Mouse (Mus musculus) cortical plate, adult 2 months (tissue): ENCODE data around the gene Ptdss2. TPM values are rescaled to one million over a fixed set of nuclear protein-coding genes. Genes with fewer than 3 reads are reported as not detected.

ENCODE experiments used
- H3K27ac ChIP-seq: fragments of 200-500 bp; 2 replicates; pipeline ENCODE4 v1.5.1; 2012; ENCODE audit warnings: low read length, control low read depth, inconsistent platforms; ENCODE audit not compliant: insufficient read depth
- H3K4me1 ChIP-seq: fragments of 200-500 bp; 2 replicates; pipeline ENCODE4 v1.6.1; 2011; ENCODE audit warnings: low read length; ENCODE audit not compliant: control insufficient read depth, insufficient read depth
- H3K4me3 ChIP-seq: fragments of 200-500 bp; 2 replicates; pipeline ENCODE4 v1.5.1; 2011; ENCODE audit warnings: mild to moderate bottlenecking, low read length, control low read depth; ENCODE audit not compliant: insufficient read depth
- CTCF ChIP-seq: fragments of 200-500 bp; IDR thresholded peaks from 2 replicates; pipeline ENCODE4 v1.5.1; 2011; ENCODE audit warnings: mild to moderate bottlenecking, control low read depth, low read length; ENCODE audit not compliant: insufficient read depth; ENCODE audit errors: extremely low read depth
- POLR2A ChIP-seq: fragments of 200-500 bp; IDR thresholded peaks from 2 replicates; pipeline ENCODE4 v1.6.1; 2011; ENCODE audit warnings: mild to moderate bottlenecking, low read length, control low read depth; ENCODE audit not compliant: insufficient read depth; ENCODE audit errors: extremely low read depth
- polyA plus RNA-seq: library from polyadenylated mRNA; depleted of rRNA; stranded (reverse); fragments of >200 nt; gene quantifications from 2 replicates; pipeline ENCODE4 v1.2.3, GENCODE M21; 2012

Gene Ptdss2
- polyA plus RNA-seq, 1 experiment = 58.9 TPM

GRCm38 (mm10) chr7:141143861-141144260 lies 21.7 kb downstream of the Ptdss2 start:
- no peak overlapping the region for H3K27ac ChIP-seq
- no peak overlapping the region for H3K4me3 ChIP-seq
- H3K4me1 ChIP-seq = 0 out of 2 replicates have a peak, but pooled peaks cover 1% of the 10 kb centered on the region
- TF ChIP-seq POLR2A (no peak), CTCF (no peak)

GRCm38 (mm10) chr7:141144650-141145049 lies 22.5 kb downstream of the Ptdss2 start:
- Histone ChIP-seq H3K4me3 (no peak overlapping the region), H3K27ac (no peak overlapping the region), H3K4me1 (0 out of 2 replicates have a peak, but pooled peaks cover 1% of the 10 kb centered on the region)
- TF ChIP-seq CTCF (no peak), POLR2A (no peak)

- Histone ChIP-seq H3K4me1 (0 out of 2 replicates have a peak, but pooled peaks cover 1% of the 10 kb centered on the region), H3K27ac (no peak overlapping the region), H3K4me3 (no peak overlapping the region)
- TF ChIP-seq POLR2A (no peak), CTCF (no peak)
Measured at GRCm38 (mm10) chr7:141145403-141145802, 23.2 kb downstream of the Ptdss2 start.

GRCm38 (mm10) chr7:141146043-141146595 lies 23.9 kb downstream of the Ptdss2 start:
- Histone ChIP-seq H3K27ac (no peak overlapping the region), H3K4me1 (0 out of 2 replicates have a peak, but pooled peaks cover 1% of the 10 kb centered on the region), H3K4me3 (no peak overlapping the region)
- TF ChIP-seq POLR2A (no peak), CTCF (no peak)

DNA sequence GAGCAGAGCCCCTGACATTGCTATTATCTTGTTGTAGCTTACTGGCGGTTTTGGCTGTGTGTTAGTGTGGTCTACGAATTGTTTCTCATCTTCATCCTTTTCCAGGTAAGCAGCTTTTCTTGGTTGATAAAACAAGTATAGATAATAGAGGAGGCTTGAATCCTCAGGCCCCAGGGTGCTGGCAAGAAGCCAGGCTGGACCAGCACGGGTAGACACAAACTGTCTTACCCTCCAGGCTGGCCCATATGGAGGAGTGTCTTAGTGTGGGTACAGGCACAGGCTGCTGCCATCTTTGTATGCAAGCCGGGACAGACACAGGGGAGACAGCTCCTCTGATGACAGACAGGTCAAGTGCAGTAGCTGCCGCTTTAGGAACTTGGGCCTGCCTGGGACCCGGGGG lies 24.9 kb downstream of the Ptdss2 start:
- 0 out of 2 replicates have a peak, but pooled peaks cover 1% of the 10 kb centered on the region for H3K4me1 ChIP-seq
- TF ChIP-seq CTCF = no peak
- no peak for TF ChIP-seq POLR2A
- H3K4me3 ChIP-seq = no peak overlapping the region
- H3K27ac ChIP-seq = no peak overlapping the region

DNA sequence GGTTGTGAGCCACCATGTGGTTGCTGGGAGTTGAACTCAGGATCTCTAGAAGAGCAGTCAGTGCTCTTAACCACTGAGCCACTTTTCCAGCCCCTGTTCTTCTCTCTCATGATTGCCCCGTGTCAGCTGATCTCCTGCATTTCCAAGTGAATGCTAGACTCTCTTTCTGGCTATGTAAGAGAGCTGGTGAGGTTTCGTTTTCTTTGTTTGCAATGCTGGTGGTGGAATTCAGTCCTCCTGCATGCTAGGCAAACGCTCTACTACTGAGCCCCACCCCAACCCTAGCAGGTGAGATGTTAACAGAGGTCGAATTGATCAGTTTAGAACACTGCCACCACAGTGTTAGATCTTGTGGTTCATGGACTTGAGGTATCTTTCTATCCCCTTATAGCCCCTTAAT lies 26.5 kb downstream of the Ptdss2 start:
- no peak overlapping the region for H3K27ac ChIP-seq
- H3K4me1 ChIP-seq = 0 out of 2 replicates have a peak, but pooled peaks cover 1% of the 10 kb centered on the region
- TF ChIP-seq POLR2A (no peak), CTCF (no peak)
- H3K4me3 ChIP-seq = no peak overlapping the region

- Histone ChIP-seq H3K4me3 (no peak overlapping the region), H3K27ac (no peak overlapping the region), H3K4me1 (no peaks in the 10 kb centered on the region)
- TF ChIP-seq CTCF (no peak), POLR2A (no peak)
Measured at GRCm38 (mm10) chr7:141155362-141155761, 33.2 kb downstream of the Ptdss2 start.

- Histone ChIP-seq H3K4me1 (no peaks in the 10 kb centered on the region), H3K27ac (no peak overlapping the region), H3K4me3 (no peak overlapping the region)
- TF ChIP-seq CTCF (no peak), POLR2A (no peak)
Measured at GRCm38 (mm10) chr7:141164397-141164796, 42.2 kb downstream of the Ptdss2 start.

GRCm38 (mm10) chr7:141164850-141165249 lies 42.7 kb downstream of the Ptdss2 start:
- no peak for TF ChIP-seq CTCF
- no peak for TF ChIP-seq POLR2A
- no peak overlapping the region for H3K27ac ChIP-seq
- H3K4me3 ChIP-seq = no peak overlapping the region
- H3K4me1 ChIP-seq = no peaks in the 10 kb centered on the region

DNA sequence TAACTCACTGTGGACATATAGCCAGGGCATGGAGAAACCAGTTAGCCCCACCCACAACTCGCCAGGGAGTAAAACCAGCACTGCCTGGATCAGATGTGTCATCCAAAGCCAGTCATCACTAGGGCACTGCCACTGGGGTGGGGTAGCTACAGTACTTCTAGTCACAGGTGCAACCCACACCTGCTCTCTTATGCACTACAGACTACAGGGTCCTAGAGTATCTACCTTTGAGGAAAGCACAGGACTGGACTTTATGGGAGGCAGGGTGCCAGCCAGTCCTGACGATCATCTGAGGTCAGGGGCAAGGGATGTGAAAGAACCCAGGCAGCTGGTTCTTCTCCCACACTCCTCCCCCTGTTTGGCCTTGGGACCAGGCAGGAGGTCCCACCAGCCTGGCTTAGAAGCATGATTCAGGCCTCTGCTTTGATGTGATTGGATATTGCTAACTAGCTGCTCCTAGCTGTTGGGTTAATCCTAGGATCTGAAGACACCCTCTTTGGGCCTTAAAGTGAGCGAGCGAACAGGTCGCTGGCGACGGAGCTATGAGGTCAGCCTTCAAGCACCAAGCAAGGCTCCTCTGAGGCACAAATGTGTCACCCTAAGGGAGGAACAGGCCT lies 45.8 kb downstream of the Ptdss2 start:
- no peak for TF ChIP-seq CTCF
- TF ChIP-seq POLR2A = no peak
- peak overlapping the region; percentile 40 for H3K4me3 ChIP-seq
- no peaks in the 10 kb centered on the region for H3K4me1 ChIP-seq
- peak overlapping the region; percentile 2 for H3K27ac ChIP-seq

DNA sequence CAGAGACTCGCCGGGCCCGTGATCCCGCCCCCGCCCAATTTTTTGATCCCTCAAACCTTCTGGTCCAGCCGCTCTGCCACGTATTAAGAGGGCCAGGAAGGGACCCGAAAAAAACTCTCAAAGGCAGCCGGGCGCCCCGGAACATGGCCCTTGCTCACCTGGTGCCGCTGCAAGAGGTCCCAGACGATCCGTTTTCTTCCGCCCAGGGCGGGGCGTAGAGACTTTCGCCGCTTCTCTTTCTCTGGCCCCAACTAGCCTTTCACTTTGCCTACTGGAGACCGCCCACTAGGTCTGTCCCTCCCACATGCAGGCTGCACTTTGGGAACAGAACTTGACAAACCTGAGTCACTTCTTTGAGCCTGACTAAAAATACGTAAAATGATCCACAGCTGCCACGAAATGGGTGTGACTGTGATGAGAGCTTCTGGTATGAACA lies 46.4 kb downstream of the Ptdss2 start:
- Histone ChIP-seq H3K4me3 (peak overlapping the region; percentile 40), H3K27ac (peak overlapping the region; percentile 2; the same call in 1 of the 2 replicates), H3K4me1 (peaks cover 3% of the 10 kb centered on the region)
- TF ChIP-seq CTCF = no peak
- no peak for TF ChIP-seq POLR2A
